Mouse (Mus musculus): ENCODE measurements around the gene Adcy6.

The Adcy6 gene

GRCm38 (mm10) chr15:98628589-98629254 is 18.8 kb upstream of the Adcy6 start:
- DNase-seq (ENCODE audit: low spot score): peak; percentile 77

- DNase-seq (ENCODE audit: low spot score): no peak
These were observed 16.8 kb upstream of the Adcy6 start for GRCm38 (mm10) chr15:98626487-98627212.

GRCm38 (mm10) chr15:98626078-98626477 is 16.2 kb upstream of the Adcy6 start:
- DNase-seq (ENCODE audit: low spot score): no peak

- DNase-seq (ENCODE audit: low spot score): no peak
These were observed 13.5 kb upstream of the Adcy6 start for GRCm38 (mm10) chr15:98623361-98623821.

GRCm38 (mm10) chr15:98622721-98623120 is 12.8 kb upstream of the Adcy6 start:
- no peak for DNase-seq (ENCODE audit: low spot score)

GRCm38 (mm10) chr15:98622199-98622598 is 12.3 kb upstream of the Adcy6 start:
- no peak for DNase-seq (ENCODE audit: low spot score)

GRCm38 (mm10) chr15:98617176-98617537 is 7.3 kb upstream of the Adcy6 start:
- DNase-seq (ENCODE audit: low spot score): peak; percentile 72

- peak; percentile 56 for DNase-seq (ENCODE audit: low spot score)
These were observed 6.7 kb upstream of the Adcy6 start for GRCm38 (mm10) chr15:98616362-98617175.

- no peak for DNase-seq (ENCODE audit: low spot score)
These were observed 5.9 kb upstream of the Adcy6 start for GRCm38 (mm10) chr15:98615751-98616150.

GRCm38 (mm10) chr15:98614971-98615370 is 5.1 kb upstream of the Adcy6 start:
- no peak for DNase-seq (ENCODE audit: low spot score)

GRCm38 (mm10) chr15:98614551-98614950 is 4.7 kb upstream of the Adcy6 start:
- DNase-seq (ENCODE audit: low spot score): no peak

GRCm38 (mm10) chr15:98612229-98612628 is 2.4 kb upstream of the Adcy6 start:
- no peak for DNase-seq (ENCODE audit: low spot score)

GRCm38 (mm10) chr15:98610131-98610633 is 306 bp upstream of the Adcy6 start:
- peak; percentile 43 for DNase-seq (ENCODE audit: low spot score)

- DNase-seq (ENCODE audit: low spot score): peak; percentile 38
These were observed 1.1 kb downstream of the Adcy6 start for GRCm38 (mm10) chr15:98608784-98609250.

GRCm38 (mm10) chr15:98608058-98608783 is 1.7 kb downstream of the Adcy6 start:
- no peak for DNase-seq (ENCODE audit: low spot score)

GRCm38 (mm10) chr15:98607557-98607956 is 2.3 kb downstream of the Adcy6 start:
- DNase-seq (ENCODE audit: low spot score): no peak

GRCm38 (mm10) chr15:98606739-98607138 is 3.1 kb downstream of the Adcy6 start:
- DNase-seq (ENCODE audit: low spot score): no peak

GRCm38 (mm10) chr15:98606051-98606536 is 3.8 kb downstream of the Adcy6 start:
- DNase-seq (ENCODE audit: low spot score): no peak

GRCm38 (mm10) chr15:98604041-98604575 is 5.8 kb downstream of the Adcy6 start:
- no peak for DNase-seq (ENCODE audit: low spot score)

- DNase-seq (ENCODE audit: low spot score): no peak
These were observed 6.9 kb downstream of the Adcy6 start for GRCm38 (mm10) chr15:98602921-98603458.

Measured in embryo, embryonic 10 days (tissue).